Mouse (Mus musculus) neural tube, embryonic 11.5 days (tissue): Measurements from ENCODE around the gene Rps6ka3. TPM values are rescaled to one million over a fixed set of nuclear protein-coding genes. Genes with fewer than 3 reads are reported as not detected.
A peak's percentile ranks its signal among the peaks of the same experiment; 100 is the strongest.

Source experiments
- ATAC-seq: fragments of 200-750 bp; cut with Nextera tagmentation; 2 replicates; pipeline ENCODE4 v1.8.0; 2017; ENCODE audit warnings: moderate number of reproducible peaks, mild to moderate bottlenecking, moderate TSS enrichment, moderate library complexity; ENCODE audit not compliant: insufficient read depth, low FRiP score, low TSS enrichment
- DNase-seq: peaks from one replicate; pipeline ENCODE4 v3.0.0-alpha.2; 2015; ENCODE audit warnings: low spot score
- H3K27ac ChIP-seq: fragments of 300-500 bp; sonication (generic); 2 replicates; pipeline ENCODE4 v1.5.1; 2014; ENCODE audit warnings: low read depth, mild to moderate bottlenecking, low read length
- H3K27me3 ChIP-seq: fragments of 300-500 bp; sonication (generic); 2 replicates; pipeline ENCODE4 v1.6.1; 2014; ENCODE audit warnings: mild to moderate bottlenecking, low read length, mixed read lengths; ENCODE audit not compliant: control insufficient read depth, insufficient read depth
- H3K36me3 ChIP-seq: fragments of 300-500 bp; sonication (generic); 2 replicates; pipeline ENCODE4 v1.6.1; 2014; ENCODE audit warnings: mild to moderate bottlenecking, low read length, moderate library complexity, mixed read lengths; ENCODE audit not compliant: control insufficient read depth, insufficient read depth
- H3K4me1 ChIP-seq: fragments of 300-500 bp; sonication (generic); 2 replicates; pipeline ENCODE4 v1.6.1; 2014; ENCODE audit warnings: low read length, mixed read lengths; ENCODE audit not compliant: control insufficient read depth, insufficient read depth
- H3K4me2 ChIP-seq: fragments of 300-500 bp; sonication (generic); 2 replicates; pipeline ENCODE4 v1.6.1; 2014; ENCODE audit warnings: low read depth, mild to moderate bottlenecking, moderate library complexity
- H3K4me3 ChIP-seq: fragments of 300-500 bp; sonication (generic); 2 replicates; pipeline ENCODE4 v1.5.1; 2014; ENCODE audit warnings: low read depth, low read length
- H3K9ac ChIP-seq: fragments of 300-500 bp; sonication (generic); 2 replicates; pipeline ENCODE4 v1.6.1; 2014; ENCODE audit warnings: mild to moderate bottlenecking, low read length
- H3K9me3 ChIP-seq: fragments of 300-500 bp; sonication (generic); 2 replicates; pipeline ENCODE4 v1.6.1; 2016; ENCODE audit warnings: low read length; ENCODE audit not compliant: control insufficient read depth
- WGBS: fragments of 180-500 bp; shearing (Covaris S2); extraction: QIAGEN DNeasy Blood & Tissue Kit; methylation state at CpG from one replicate; pipeline ENCODE4 v1.1.7; 2014; 5-methylcytosine and 5-hydroxymethylcytosine counted together
- polyA plus RNA-seq: library from polyadenylated mRNA; unstranded; fragments of >200 nt; fragmentation: Nextera tagmentation; extraction: Ambion mirVana; gene quantifications from 2 replicates; pipeline ENCODE4 v1.2.1, GENCODE M21; 2014

Rps6ka3 gene
- polyA plus RNA-seq, 1 experiment from 2014 or later, result 6.5 TPM

DNA sequence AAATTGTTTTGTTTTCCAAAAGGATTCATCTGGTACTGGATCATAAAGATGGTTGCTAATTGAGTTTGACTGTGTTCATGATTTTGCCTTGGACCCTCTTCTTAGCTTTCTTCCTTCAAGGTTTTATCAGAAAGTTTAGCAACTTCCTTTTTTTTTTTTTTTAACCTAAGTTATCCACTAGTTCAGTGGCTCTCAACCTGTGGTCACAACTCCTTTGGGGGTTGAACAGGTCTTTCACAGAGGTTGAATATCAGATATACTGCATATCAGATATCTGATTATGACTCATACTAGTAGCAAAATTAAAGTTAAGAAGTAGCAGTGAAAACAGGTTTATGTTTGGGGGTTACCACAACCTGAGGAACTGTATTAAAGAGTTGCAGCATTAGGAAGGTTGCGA, 85.8 kb downstream of the Rps6ka3 start:
- no peak overlapping the region for H3K4me2 ChIP-seq
- H3K27ac ChIP-seq, result no peak overlapping the region
- no peaks in the 10 kb centered on the region for H3K9me3 ChIP-seq
- H3K4me3 ChIP-seq, result no peak overlapping the region
- DNase-seq (no peak), ATAC-seq (no peak)
- no peak overlapping the region for H3K9ac ChIP-seq
- no peaks in the 10 kb centered on the region for H3K4me1 ChIP-seq
- no peaks in the 10 kb centered on the region for H3K27me3 ChIP-seq
- WGBS, result 89% methylated on average over 1 of the region's 1 CpGs
- no peaks in the 10 kb centered on the region for H3K36me3 ChIP-seq

DNA sequence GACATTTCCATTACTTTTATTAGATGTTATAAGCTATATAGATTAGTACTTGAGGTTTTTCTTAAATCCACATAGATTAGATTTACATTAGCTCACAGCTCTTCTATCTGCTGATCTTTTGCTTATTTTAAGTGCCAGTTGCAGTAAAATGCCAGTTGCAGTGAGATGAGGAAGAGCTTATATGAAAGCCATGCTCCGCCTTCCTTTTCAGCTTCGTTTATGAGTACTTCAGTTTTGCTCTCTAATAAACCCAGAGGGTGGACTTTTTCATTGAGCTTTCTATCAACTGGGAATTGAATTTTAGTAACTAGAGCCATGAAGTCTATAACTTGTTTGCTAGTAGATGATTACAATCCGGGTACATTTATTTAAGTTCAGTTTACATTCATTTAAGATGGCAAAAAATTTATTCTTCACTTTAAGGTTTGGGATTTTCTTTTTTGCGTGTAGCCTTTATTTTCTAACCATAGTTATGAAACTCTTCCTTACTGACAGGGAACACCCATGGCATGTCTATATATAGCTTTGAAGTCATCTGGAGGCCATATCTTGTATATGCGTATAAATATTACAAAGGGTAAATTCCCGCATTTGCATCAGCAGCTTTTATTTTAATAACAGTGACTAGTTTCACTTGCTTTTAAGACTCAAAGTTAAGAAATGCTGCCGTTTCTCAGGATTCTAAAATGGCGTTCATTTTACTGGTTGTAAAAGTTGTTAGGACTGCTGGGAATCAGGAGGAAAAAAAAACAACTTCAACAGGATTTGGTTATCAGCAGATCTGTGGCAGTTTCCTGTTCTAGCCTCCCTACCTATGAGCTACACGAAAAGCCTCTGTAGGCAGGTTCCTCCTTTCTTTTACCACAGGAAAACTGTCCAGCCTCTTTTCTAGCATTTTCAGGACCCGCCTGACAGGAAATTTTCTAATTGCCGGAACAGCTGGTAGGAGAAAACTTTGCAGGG, 92.5 kb downstream of the Rps6ka3 start:
- H3K36me3 ChIP-seq, result no peaks in the 10 kb centered on the region
- no peak overlapping the region for H3K27ac ChIP-seq

GRCm38 (mm10) chrX:159315293-159315692, 105.2 kb downstream of the Rps6ka3 start:
- 82% methylated on average over 7 of the region's 7 CpGs for WGBS
- Histone ChIP-seq H3K9me3 (no peaks in the 10 kb centered on the region), H3K4me2 (no peak overlapping the region), H3K4me3 (no peak overlapping the region), H3K4me1 (no peaks in the 10 kb centered on the region), H3K9ac (no peak overlapping the region), H3K27me3 (no peaks in the 10 kb centered on the region), H3K27ac (no peak overlapping the region), H3K36me3 (no peaks in the 10 kb centered on the region)
- ATAC-seq, result no peak
- no peak for DNase-seq

More for the DNA sequence above, 92.5 kb downstream of the Rps6ka3 start:
- Histone ChIP-seq H3K9ac (no peak overlapping the region), H3K27me3 (no peaks in the 10 kb centered on the region), H3K9me3 (no peaks in the 10 kb centered on the region), H3K4me3 (no peak overlapping the region), H3K4me1 (no peaks in the 10 kb centered on the region), H3K4me2 (no peak overlapping the region)
- ATAC-seq (no peak), DNase-seq (no peak)
- 86% methylated on average over 11 of the region's 11 CpGs for WGBS

DNA sequence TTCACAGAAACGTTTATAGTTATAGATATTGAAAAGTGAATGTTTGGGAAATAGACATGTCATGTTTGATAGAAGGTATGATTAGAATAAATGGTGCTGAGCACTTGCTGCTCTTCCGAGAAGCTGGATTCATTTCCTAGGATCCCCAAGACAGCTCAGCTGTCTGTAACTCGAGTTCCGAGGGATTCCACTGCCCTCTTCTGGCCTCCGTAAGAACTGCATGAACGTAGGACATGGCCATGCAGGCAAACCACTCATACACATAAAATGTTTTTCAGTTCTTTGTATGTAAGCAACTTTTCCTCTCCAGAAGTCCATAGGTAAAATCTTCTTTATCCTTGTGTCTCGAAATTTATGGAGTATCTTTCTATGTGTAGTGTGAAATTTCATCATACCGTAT, 111.2 kb downstream of the Rps6ka3 start:
- DNase-seq (peak; percentile 57), ATAC-seq (no peak)
- Histone ChIP-seq H3K27ac (no peak overlapping the region), H3K4me3 (no peak overlapping the region), H3K4me2 (no peak overlapping the region), H3K27me3 (no peaks in the 10 kb centered on the region), H3K9me3 (no peaks in the 10 kb centered on the region), H3K4me1 (no peaks in the 10 kb centered on the region), H3K9ac (no peak overlapping the region), H3K36me3 (no peaks in the 10 kb centered on the region)
- 31% methylated on average over 8 of the region's 8 CpGs for WGBS

DNA sequence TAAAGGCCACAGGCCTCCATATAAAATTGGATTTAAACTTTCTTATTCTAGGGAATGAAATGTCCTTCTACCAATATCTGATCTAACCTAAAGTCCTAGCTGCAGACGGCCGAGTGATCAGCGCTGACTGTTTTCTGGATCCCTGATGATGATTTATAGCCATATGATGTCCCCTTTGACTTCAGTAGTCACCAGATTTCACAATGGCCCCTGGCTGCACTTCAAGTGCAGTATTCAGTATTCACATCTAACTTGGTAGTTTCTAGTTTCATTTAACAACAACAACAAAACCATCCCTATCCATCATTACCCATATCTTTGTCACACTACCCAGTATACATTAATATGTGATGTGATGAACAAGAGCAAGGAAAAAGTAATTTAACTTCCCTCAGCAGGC, 154.4 kb downstream of the Rps6ka3 start:
- 79% methylated on average over 3 of the region's 3 CpGs for WGBS
- ATAC-seq (no peak), DNase-seq (no peak)

GRCm38 (mm10) chrX:159371831-159372752, 162.0 kb downstream of the Rps6ka3 start, which contains the start of gene Eif1ax:
Gene Eif1ax (plus strand): TSS chrX:159372178.
- H3K27me3 ChIP-seq, result no peaks in the 10 kb centered on the region
- H3K9me3 ChIP-seq, result no peaks in the 10 kb centered on the region
- H3K36me3 ChIP-seq, result no peaks in the 10 kb centered on the region
- ATAC-seq, result peak; percentile 97
- DNase-seq, result peak; percentile 75
- peak within 1 kb of the TSS; percentile 73 for H3K9ac ChIP-seq
- H3K4me2 ChIP-seq, result peak within 1 kb of the TSS; percentile 41
- 0 out of 2 replicates have a peak within 1 kb of the TSS, but pooled peaks have one; percentile 44 for H3K27ac ChIP-seq
- peak within 1 kb of the TSS; percentile 64 for H3K4me3 ChIP-seq
- no peaks in the 10 kb centered on the region for H3K4me1 ChIP-seq
- 16% methylated on average over 47 of the region's 76 CpGs for WGBS

More for the DNA sequence above, 154.4 kb downstream of the Rps6ka3 start:
- Histone ChIP-seq H3K4me2 (no peak overlapping the region), H3K27me3 (no peaks in the 10 kb centered on the region), H3K9me3 (no peaks in the 10 kb centered on the region), H3K27ac (no peak overlapping the region), H3K36me3 (no peaks in the 10 kb centered on the region), H3K9ac (no peak overlapping the region), H3K4me3 (no peak overlapping the region), H3K4me1 (no peaks in the 10 kb centered on the region)

DNA sequence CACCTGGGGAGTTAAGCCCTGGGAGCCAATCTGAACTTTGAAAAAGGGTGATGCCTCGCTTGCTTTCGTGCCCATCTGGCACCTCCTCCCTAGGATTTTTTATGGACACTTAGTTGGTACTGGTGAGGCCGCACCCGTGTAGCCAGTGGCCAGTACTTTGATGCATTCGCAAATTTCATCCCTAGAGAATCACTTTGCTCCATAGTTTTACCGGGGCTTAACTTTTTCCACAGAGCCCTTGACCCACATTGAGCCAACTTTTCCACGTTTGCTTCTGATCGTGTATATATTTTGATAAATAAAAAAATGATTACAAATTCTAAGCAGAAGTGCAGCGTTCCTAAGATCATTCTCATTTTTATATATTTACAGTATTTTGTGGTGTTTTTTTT, 162.6 kb downstream of the Rps6ka3 start:
- no peaks in the 10 kb centered on the region for H3K9me3 ChIP-seq
- peak overlapping the region; percentile 64 for H3K4me3 ChIP-seq
- no peak for DNase-seq
- ATAC-seq, result no peak
- H3K4me2 ChIP-seq, result peak overlapping the region; percentile 41
- peak overlapping the region; percentile 73 for H3K9ac ChIP-seq
- H3K27ac ChIP-seq, result 0 out of 2 replicates have a peak overlapping the region, but pooled peaks have one; percentile 44
- H3K27me3 ChIP-seq, result no peaks in the 10 kb centered on the region
- no peaks in the 10 kb centered on the region for H3K4me1 ChIP-seq
- H3K36me3 ChIP-seq, result no peaks in the 10 kb centered on the region
- WGBS, result 15% methylated on average over 9 of the region's 9 CpGs

DNA sequence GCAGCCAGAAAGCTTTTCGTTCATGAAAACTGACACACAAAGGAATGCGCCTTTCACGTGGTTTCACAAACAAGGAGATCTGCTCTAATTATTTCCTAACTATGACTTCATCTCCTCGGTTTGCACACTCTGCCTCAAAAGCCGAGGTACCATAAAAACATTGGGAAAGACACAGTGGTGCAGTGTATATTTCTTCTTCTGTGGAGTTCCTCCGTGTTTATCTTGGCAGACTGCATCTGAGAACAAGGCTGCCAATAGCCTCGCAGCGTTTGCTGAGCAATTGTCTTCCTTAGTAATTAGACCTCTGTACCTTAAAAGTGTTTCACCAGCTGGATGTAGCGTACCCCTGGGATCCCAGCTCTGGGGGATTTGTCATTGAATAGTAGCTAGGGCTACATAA, 177.0 kb downstream of the Rps6ka3 start:
- Histone ChIP-seq H3K27me3 (no peaks in the 10 kb centered on the region), H3K36me3 (no peaks in the 10 kb centered on the region), H3K4me1 (no peaks in the 10 kb centered on the region), H3K27ac (no peak overlapping the region), H3K4me2 (no peak overlapping the region), H3K9ac (no peak overlapping the region), H3K4me3 (no peak overlapping the region), H3K9me3 (no peaks in the 10 kb centered on the region)
- 85% methylated on average over 9 of the region's 9 CpGs for WGBS
- DNase-seq, result no peak
- ATAC-seq, result no peak
